Mouse (Mus musculus) cortical plate, adult 2 months (tissue): Measurements from ENCODE around the gene Ndrg3.

Experiments used
- CTCF ChIP-seq: fragments of 200-500 bp; IDR thresholded peaks from 2 replicates; pipeline ENCODE4 v1.5.1; 2011; ENCODE audit warnings: mild to moderate bottlenecking, control low read depth, low read length; ENCODE audit not compliant: insufficient read depth; ENCODE audit errors: extremely low read depth
- POLR2A ChIP-seq: fragments of 200-500 bp; IDR thresholded peaks from 2 replicates; pipeline ENCODE4 v1.6.1; 2011; ENCODE audit warnings: mild to moderate bottlenecking, low read length, control low read depth; ENCODE audit not compliant: insufficient read depth; ENCODE audit errors: extremely low read depth

DNA sequence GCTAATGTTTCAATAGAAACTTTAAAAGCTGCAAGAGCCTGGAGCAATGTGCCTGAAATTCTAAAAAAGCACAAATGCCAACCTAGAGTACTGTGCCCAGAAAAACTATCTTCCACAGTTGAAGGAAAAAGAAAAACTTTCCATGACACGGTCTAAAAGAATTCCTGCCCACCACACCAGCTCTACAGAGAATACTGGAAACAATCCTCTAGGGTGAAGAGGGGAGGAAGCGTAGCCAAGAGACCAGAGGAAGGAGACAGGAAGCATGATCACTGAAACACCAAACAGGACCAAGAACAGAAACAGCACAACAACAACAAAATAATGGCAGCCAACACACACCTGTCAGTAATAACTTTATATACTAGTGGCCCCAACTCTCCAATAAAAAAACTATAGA is 11.8 kb downstream of the Ndrg3 start:
- no peak for TF ChIP-seq POLR2A
- TF ChIP-seq CTCF: no peak
